Mouse (Mus musculus) forebrain, postnatal 0 days (tissue): ENCODE data around the gene Gm960. TPM values are rescaled to one million over a fixed set of nuclear protein-coding genes. Genes with fewer than 3 reads are reported as not detected.
A peak's percentile ranks its signal among the peaks of the same experiment; 100 is the strongest.

Experiments
- ATAC-seq: fragments of 200-750 bp; cut with Nextera tagmentation; 2 replicates; pipeline ENCODE4 v1.8.0; 2017; ENCODE audit warnings: mild to moderate bottlenecking, moderate library complexity
- DNase-seq: peaks from one replicate; pipeline ENCODE4 v3.0.0-alpha.2; 2015
- H3K27ac ChIP-seq: fragments of 300-500 bp; sonication (generic); 2 replicates; pipeline ENCODE4 v1.5.1; 2014; ENCODE audit warnings: low read depth, mild to moderate bottlenecking, antibody characterized with exemption, low read length, moderate library complexity, mixed read lengths
- H3K27me3 ChIP-seq: fragments of 300-500 bp; sonication (generic); 2 replicates; pipeline ENCODE4 v1.6.1; 2014; ENCODE audit warnings: mild to moderate bottlenecking, low read length, mixed read lengths; ENCODE audit not compliant: insufficient read depth
- H3K36me3 ChIP-seq: fragments of 300-500 bp; sonication (generic); 2 replicates; pipeline ENCODE4 v1.6.1; 2014; ENCODE audit warnings: mild to moderate bottlenecking, moderate library complexity; ENCODE audit not compliant: insufficient read depth
- H3K4me1 ChIP-seq: fragments of 300-500 bp; sonication (generic); 2 replicates; pipeline ENCODE4 v1.6.1; 2014; ENCODE audit warnings: antibody characterized with exemption; ENCODE audit not compliant: insufficient read depth
- H3K4me2 ChIP-seq: fragments of 300-500 bp; sonication (generic); 2 replicates; pipeline ENCODE4 v1.6.1; 2014; ENCODE audit warnings: low read depth, mild to moderate bottlenecking, moderate library complexity
- H3K4me3 ChIP-seq: fragments of 300-500 bp; sonication (generic); 2 replicates; pipeline ENCODE4 v1.5.1; 2014; ENCODE audit warnings: low read depth, low read length, mixed read lengths
- H3K9ac ChIP-seq: fragments of 300-500 bp; sonication (generic); 2 replicates; pipeline ENCODE4 v1.6.1; 2014; ENCODE audit warnings: mild to moderate bottlenecking
- H3K9me3 ChIP-seq: fragments of 300-500 bp; sonication (generic); 2 replicates; pipeline ENCODE4 v1.6.1; 2016; ENCODE audit warnings: low read length
- CTCF ChIP-seq: sonication (generic); IDR thresholded peaks from 2 replicates; pipeline ENCODE4 v1.5.1; 2016; ENCODE audit warnings: antibody characterized with exemption, control low read depth, low read depth
- WGBS: fragments of 180-500 bp; shearing (Covaris S2); extraction: QIAGEN DNeasy Blood & Tissue Kit; methylation state at CpG from one replicate; pipeline ENCODE4 v1.1.7; 2014; 5-methylcytosine and 5-hydroxymethylcytosine counted together
- polyA plus RNA-seq: library from polyadenylated mRNA; unstranded; fragments of >200 nt; fragmentation: Nextera tagmentation; extraction: Ambion mirVana; gene quantifications from 2 replicates; pipeline ENCODE4 v1.2.1, GENCODE M21; 2015
- total RNA-seq: library from RNA; depleted of rRNA; stranded (reverse); fragments of >200 nt; gene quantifications from 2 replicates; pipeline ENCODE4 v1.2.3, GENCODE M21; 2014

The Gm960 gene
- total and polyA plus RNA-seq, 2 experiments from 2014 or later, result 4.5 to 7.3 TPM

GRCm38 (mm10) chr19:4666815-4667214 is 31.7 kb downstream of the Gm960 start:
- H3K4me3 ChIP-seq, result no peak overlapping the region
- no peak overlapping the region for H3K27ac ChIP-seq
- H3K4me2 ChIP-seq, result no peak overlapping the region
- H3K9ac ChIP-seq, result no peak overlapping the region
- peak; percentile 23 for TF ChIP-seq CTCF
- no peaks in the 10 kb centered on the region for H3K4me1 ChIP-seq
- ATAC-seq (no peak), DNase-seq (no peak)
- no peaks in the 10 kb centered on the region for H3K36me3 ChIP-seq
- no peaks in the 10 kb centered on the region for H3K9me3 ChIP-seq
- H3K27me3 ChIP-seq, result no peaks in the 10 kb centered on the region

GRCm38 (mm10) chr19:4658156-4658555 is 40.3 kb downstream of the Gm960 start:
- no peak for TF ChIP-seq CTCF
- H3K9ac ChIP-seq, result no peak overlapping the region
- no peaks in the 10 kb centered on the region for H3K4me1 ChIP-seq
- no peak overlapping the region for H3K4me3 ChIP-seq
- WGBS, result 93% methylated on average over 5 of the region's 5 CpGs
- DNase-seq (no peak), ATAC-seq (no peak)
- H3K4me2 ChIP-seq, result no peak overlapping the region
- H3K36me3 ChIP-seq, result no peaks in the 10 kb centered on the region
- H3K27me3 ChIP-seq, result no peaks in the 10 kb centered on the region
- H3K27ac ChIP-seq, result no peak overlapping the region
- H3K9me3 ChIP-seq, result no peaks in the 10 kb centered on the region

- no peak overlapping the region for H3K9ac ChIP-seq
- no peak overlapping the region for H3K4me2 ChIP-seq
- ATAC-seq, result peak; percentile 68
- peak; percentile 32 for DNase-seq
- TF ChIP-seq CTCF, result no peak
- no peak overlapping the region for H3K27ac ChIP-seq
- no peaks in the 10 kb centered on the region for H3K9me3 ChIP-seq
- WGBS, result 58% methylated on average over 11 of the region's 11 CpGs
- H3K36me3 ChIP-seq, result no peaks in the 10 kb centered on the region
- H3K27me3 ChIP-seq, result no peaks in the 10 kb centered on the region
- no peaks in the 10 kb centered on the region for H3K4me1 ChIP-seq
- no peak overlapping the region for H3K4me3 ChIP-seq
Observed at GRCm38 (mm10) chr19:4646917-4647492, 51.5 kb downstream of the Gm960 start.

- no peak overlapping the region for H3K4me3 ChIP-seq
- no peak overlapping the region for H3K27ac ChIP-seq
- WGBS, result 42% methylated on average over 10 of the region's 10 CpGs
- no peak overlapping the region for H3K4me2 ChIP-seq
- H3K4me1 ChIP-seq, result no peaks in the 10 kb centered on the region
- TF ChIP-seq CTCF, result peak; percentile 56
- H3K9me3 ChIP-seq, result no peaks in the 10 kb centered on the region
- ATAC-seq (no peak), DNase-seq (peak; percentile 66)
- H3K36me3 ChIP-seq, result no peaks in the 10 kb centered on the region
- H3K9ac ChIP-seq, result no peak overlapping the region
- no peaks in the 10 kb centered on the region for H3K27me3 ChIP-seq
Observed at GRCm38 (mm10) chr19:4644271-4644670, 54.2 kb downstream of the Gm960 start.

GRCm38 (mm10) chr19:4635986-4636385 is 62.5 kb downstream of the Gm960 start:
- no peaks in the 10 kb centered on the region for H3K9me3 ChIP-seq
- no peaks in the 10 kb centered on the region for H3K4me1 ChIP-seq
- no peak overlapping the region for H3K9ac ChIP-seq
- no peak for DNase-seq
- H3K4me2 ChIP-seq, result no peak overlapping the region
- no peak overlapping the region for H3K27ac ChIP-seq
- H3K27me3 ChIP-seq, result no peaks in the 10 kb centered on the region
- WGBS, result 59% methylated on average over 4 of the region's 4 CpGs
- H3K36me3 ChIP-seq, result no peaks in the 10 kb centered on the region
- TF ChIP-seq CTCF, result no peak
- no peak for ATAC-seq
- no peak overlapping the region for H3K4me3 ChIP-seq

GRCm38 (mm10) chr19:4628819-4629218 is 69.6 kb downstream of the Gm960 start:
- 0% methylated on average over 1 of the region's 1 CpGs for WGBS
- DNase-seq, result peak; percentile 87
- no peaks in the 10 kb centered on the region for H3K27me3 ChIP-seq
- H3K36me3 ChIP-seq, result peaks cover under 1% of the 10 kb centered on the region; the same call in 1 of the 2 replicates
- peaks cover 11% of the 10 kb centered on the region; the same call in 1 of the 2 replicates for H3K4me1 ChIP-seq
- peak overlapping the region; percentile 46; the same call in 1 of the 2 replicates for H3K27ac ChIP-seq
- ATAC-seq, result peak; percentile 69
- no peaks in the 10 kb centered on the region for H3K9me3 ChIP-seq
- peak; percentile 89 for TF ChIP-seq CTCF
- H3K4me2 ChIP-seq, result no peak overlapping the region
- H3K4me3 ChIP-seq, result no peak overlapping the region
- no peak overlapping the region for H3K9ac ChIP-seq

GRCm38 (mm10) chr19:4625829-4626535 is 72.5 kb downstream of the Gm960 start:
- Histone ChIP-seq H3K27ac (peak overlapping the region; percentile 91; the same call in 1 of the 2 replicates), H3K9me3 (no peaks in the 10 kb centered on the region), H3K4me3 (peak overlapping the region; percentile 86), H3K36me3 (peaks cover 20% of the 10 kb centered on the region; the same call in 1 of the 2 replicates), H3K27me3 (no peaks in the 10 kb centered on the region), H3K4me1 (peaks cover 11% of the 10 kb centered on the region; the same call in 1 of the 2 replicates), H3K4me2 (peak overlapping the region; percentile 84), H3K9ac (peak overlapping the region; percentile 91)
- peak; percentile 11; the same call in 1 of the 2 replicates for TF ChIP-seq CTCF
- ATAC-seq (peak; percentile 62), DNase-seq (no peak)
- 2% methylated on average over 34 of the region's 35 CpGs for WGBS
